In the genomic region with DNA sequence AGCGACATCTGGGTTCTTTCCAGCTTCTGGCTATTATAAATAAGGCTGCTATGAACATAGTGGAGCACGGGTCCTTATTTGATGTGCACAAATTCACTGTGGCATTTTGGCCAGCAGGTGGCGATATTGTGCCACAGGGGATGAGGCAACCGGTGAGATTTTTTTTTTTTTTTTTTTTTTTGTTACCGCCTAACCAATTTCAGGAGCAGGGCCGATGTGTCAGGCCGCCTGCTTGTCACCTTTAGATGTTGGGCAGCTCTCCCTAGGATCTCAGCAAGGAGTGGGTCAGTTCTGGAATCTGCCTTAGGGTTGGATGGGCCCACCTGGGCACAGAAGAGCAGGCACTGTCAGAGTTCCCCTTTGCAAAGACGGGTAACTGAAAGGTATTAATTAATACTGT, we compare ENCODE assay signal across 8 mouse cellular contexts.
A peak's percentile ranks its signal among the peaks of the same experiment; 100 is the strongest.
DNase-seq lines count a peak whose midpoint lies in the region; ATAC-seq and TF ChIP-seq lines count a peak whose summit lies in the region.

No protein-coding gene starts in this region.

- no peak overlapping the region for H3K9ac ChIP-seq in hindbrain, postnatal 0 days (replicated peaks; ENCODE audit: low read length)
- no peak overlapping the region for H3K9ac ChIP-seq in liver, embryonic 14.5 days (replicated peaks)

- ATAC-seq in hindbrain, postnatal 0 days: 0 out of 2 replicates have a peak, but pooled peaks have one; percentile 40
- no peak for ATAC-seq in liver, embryonic 14.5 days (ENCODE audit: insufficient read depth)

- no peaks in the 10 kb centered on the region for H3K4me1 ChIP-seq in hindbrain, postnatal 0 days (ENCODE audit: insufficient read depth, low read length)
- H3K4me1 ChIP-seq in liver, embryonic 14.5 days (replicated peaks; ENCODE audit: control insufficient read depth in 2 of 2, insufficient read depth in 2 of 2, low read length in 1 of 2): no peaks in the 10 kb centered on the region

- H3K27me3 ChIP-seq in hindbrain, postnatal 0 days (ENCODE audit: insufficient read depth, low read length): no peaks in the 10 kb centered on the region
- no peaks in the 10 kb centered on the region for H3K27me3 ChIP-seq in liver, embryonic 14.5 days (ENCODE audit: control insufficient read depth, insufficient read depth, low read length)

- no peak overlapping the region for H3K27ac ChIP-seq in hindbrain, postnatal 0 days
- H3K27ac ChIP-seq in liver, embryonic 14.5 days: no peak overlapping the region

- 11% methylated on average over 8 of the region's 8 CpGs for WGBS in hindbrain, postnatal 0 days
- 14% methylated on average over 8 of the region's 8 CpGs for WGBS in liver, embryonic 14.5 days (ENCODE audit: insufficient replicate concordance)

- no peaks in the 10 kb centered on the region for H3K36me3 ChIP-seq in hindbrain, postnatal 0 days (ENCODE audit: insufficient read depth, low read length)
- no peaks in the 10 kb centered on the region for H3K36me3 ChIP-seq in liver, embryonic 14.5 days (replicated peaks; ENCODE audit: control insufficient read depth, insufficient read depth, low read depth)

- peak; percentile 68 to 79 for DNase-seq in left cerebral cortex, adult 18-20 months (ENCODE audit: low spot score in 2 of 2)
- DNase-seq in left cerebral cortex, adult 11 months (ENCODE audit: low spot score): no peak
- peak; percentile 79 for DNase-seq in adrenal gland, postnatal 25 days
- DNase-seq in embryo, embryonic 9.5 days (ENCODE audit: extremely low spot score): peak; percentile 74
- peak; percentile 92 for DNase-seq in hindbrain, postnatal 0 days (ENCODE audit: low spot score)
- peak in 2 of 3 experiments; percentile 41 to 51 for DNase-seq in liver, embryonic 14.5 days (ENCODE audit: low read depth in 3 of 3, low spot score in 3 of 3)
- peak; percentile 85 for DNase-seq in retina, embryonic 14.5 days (ENCODE audit: low spot score)
- peak; percentile 74 for DNase-seq in urinary bladder, postnatal 25 days (ENCODE audit: low spot score)

- TF ChIP-seq CTCF in hindbrain, postnatal 0 days (IDR thresholded peaks at IDR 0.05; ENCODE audit: low read depth): peak; percentile 88
- TF ChIP-seq CTCF in liver, embryonic 14.5 days (IDR thresholded peaks at IDR 0.05; ENCODE audit: low read depth): peak; percentile 84

- H3K4me3 ChIP-seq in hindbrain, postnatal 0 days (ENCODE audit: low read length): no peak overlapping the region
- H3K4me3 ChIP-seq in liver, embryonic 14.5 days (ENCODE audit: insufficient read depth in 1 of 2, low read depth in 2 of 2, low read length in 2 of 2): no peak overlapping the region

- no peak for TF ChIP-seq EP300 in liver, embryonic 14.5 days (IDR thresholded peaks at IDR 0.05; ENCODE audit: low read depth)

- peaks cover 4% of the 10 kb centered on the region; the same call in 1 of the 2 replicates for H3K9me3 ChIP-seq in hindbrain, postnatal 0 days (ENCODE audit: low read length)
- no peaks in the 10 kb centered on the region for H3K9me3 ChIP-seq in liver, embryonic 14.5 days (ENCODE audit: control insufficient read depth, low read length)

- no peak overlapping the region for H3K4me2 ChIP-seq in hindbrain, postnatal 0 days (ENCODE audit: low read depth, low read length)
- H3K4me2 ChIP-seq in liver, embryonic 14.5 days (ENCODE audit: low read depth): no peak overlapping the region
